Mouse (Mus musculus) right cerebral cortex, adult 2 months (tissue): ENCODE data around the gene Zfp462.

Experiments
- DNase-seq, 2 experiments: peaks; one replicate each; pipeline ENCODE4 v3.0.0; 2021 to 2022; ENCODE audit warnings: low spot score in 2 of 2

Gene Zfp462

DNA sequence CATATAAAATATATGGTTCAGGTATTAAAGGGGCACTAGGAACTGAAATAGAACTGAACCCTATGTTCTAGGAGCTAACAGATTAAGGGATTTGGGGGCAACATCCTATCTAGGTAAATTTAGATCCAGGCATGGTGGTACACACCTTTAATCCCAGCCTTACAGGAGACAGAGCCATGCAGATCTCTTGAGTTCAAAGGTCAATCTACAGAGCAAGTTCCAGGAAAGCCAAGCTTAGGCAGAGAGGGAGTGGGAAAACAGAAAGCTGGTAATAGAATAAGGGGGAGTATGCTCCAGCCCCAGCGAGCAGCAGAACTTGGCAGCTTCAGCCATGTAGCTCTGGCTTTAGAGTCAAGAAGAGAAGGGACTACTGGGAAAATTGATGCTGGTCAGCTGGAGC lies 50.4 kb downstream of the Zfp462 start:
- no peak for DNase-seq

DNA sequence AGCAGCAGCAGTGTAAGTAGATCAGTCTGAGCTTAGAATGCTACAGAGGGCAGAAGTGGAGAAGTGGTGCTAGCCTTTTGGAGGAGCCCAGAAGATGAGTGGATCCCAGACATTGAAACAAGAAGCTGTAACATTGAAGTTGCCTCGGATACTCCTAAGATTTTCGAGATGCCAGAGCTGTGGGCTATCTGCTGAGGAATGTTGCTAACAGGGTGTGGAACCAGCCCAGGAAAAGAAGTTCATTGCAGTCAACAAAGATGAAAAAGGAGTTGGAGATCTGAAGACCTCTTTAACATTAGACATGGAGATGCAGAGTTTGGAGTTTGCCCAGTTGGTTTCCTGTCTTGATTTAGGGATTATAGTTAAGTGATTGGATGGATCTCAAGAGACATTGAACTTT lies 51.2 kb downstream of the Zfp462 start:
- no peak for DNase-seq

DNA sequence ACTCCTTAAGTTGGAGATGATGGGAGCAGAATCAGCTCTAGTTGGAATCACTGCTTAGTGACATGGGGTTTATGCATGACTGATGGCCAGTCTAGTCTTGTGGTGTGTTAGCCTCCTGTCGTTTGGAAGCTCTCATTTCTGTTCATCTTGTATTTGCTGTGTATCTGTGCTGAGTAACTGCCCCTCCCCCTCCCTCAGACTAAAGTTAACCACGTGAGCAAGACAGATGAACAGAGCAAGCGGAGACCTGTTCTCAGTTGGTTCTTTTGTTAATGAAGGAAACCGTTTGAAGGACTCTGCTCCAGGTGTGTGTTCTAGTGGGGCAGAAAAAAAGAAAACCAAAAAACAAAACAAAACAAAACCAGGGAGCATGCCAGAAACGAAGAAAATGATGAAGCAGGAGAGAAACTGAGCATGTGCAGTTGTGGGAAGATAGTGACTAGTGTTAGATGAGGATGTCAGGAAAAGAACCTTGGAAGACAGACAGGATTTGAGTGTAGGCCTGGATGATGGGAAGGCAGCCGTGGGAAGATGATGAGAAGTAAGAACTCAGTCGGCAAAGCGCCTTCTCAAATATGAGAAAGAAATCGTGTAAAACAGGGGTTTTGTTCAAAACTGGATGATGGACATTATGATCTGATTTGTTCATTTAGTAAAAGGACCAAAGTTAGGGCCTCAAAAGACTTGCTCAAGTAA lies 53.4 kb downstream of the Zfp462 start:
- no peak for DNase-seq

DNA sequence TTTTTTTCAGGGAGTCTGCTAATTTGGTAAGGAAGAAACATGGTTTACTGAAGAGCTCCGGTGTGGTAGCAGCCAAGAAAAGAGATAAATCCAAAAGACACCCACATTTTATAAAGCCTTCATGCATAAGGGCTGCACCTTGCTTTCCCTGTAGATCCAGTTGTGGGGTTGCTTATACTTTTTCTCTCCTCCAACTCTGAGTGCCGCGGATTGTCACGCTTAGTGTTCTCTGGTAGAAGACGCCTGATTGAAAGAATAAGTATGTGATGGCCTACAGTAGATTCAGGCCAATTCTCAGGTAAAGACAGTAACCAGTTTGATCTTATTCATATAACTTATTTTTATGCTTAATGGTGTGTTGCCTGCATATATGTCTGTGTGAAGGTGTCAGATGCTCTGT lies 54.7 kb downstream of the Zfp462 start:
- DNase-seq: no peak

DNA sequence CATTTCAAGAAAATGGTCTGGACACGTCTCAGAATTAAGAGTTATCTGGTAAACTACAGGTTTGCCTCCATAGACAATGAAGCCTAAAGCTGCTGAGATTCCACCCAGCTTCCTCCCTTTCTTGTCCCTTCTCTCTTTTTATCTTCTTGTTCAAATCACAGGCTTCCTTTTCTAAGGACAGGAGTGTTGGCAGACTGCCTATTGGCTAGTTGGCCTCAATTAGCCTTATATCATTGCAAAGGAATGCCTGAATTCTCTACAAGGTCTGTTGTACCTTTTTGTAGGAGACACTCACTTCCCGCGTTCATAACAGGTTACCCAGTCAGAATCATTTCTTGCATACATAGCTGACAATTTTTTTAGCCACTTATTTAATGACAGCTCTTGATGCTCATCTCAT lies 56.5 kb downstream of the Zfp462 start:
- DNase-seq: no peak

DNA sequence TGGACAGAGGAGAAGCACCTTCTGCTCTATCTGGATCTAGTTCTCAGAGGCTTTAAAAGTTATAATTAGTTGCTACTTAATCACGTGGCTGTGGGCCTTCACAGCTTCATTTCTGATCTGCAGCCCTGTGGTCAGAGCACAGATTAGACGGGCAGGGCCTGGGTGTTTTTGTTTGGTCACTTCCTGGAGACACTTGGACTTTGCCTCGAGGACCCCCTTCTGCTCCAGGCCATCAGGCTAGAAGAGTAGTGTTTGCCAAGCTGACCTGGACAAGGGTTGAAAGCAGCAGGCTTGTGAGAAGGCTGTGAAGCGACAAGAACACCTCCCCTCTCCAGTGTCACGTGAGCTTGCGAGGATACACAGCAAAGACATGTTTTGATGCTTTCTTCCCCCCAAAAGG lies 58.3 kb downstream of the Zfp462 start:
- no peak for DNase-seq

DNA sequence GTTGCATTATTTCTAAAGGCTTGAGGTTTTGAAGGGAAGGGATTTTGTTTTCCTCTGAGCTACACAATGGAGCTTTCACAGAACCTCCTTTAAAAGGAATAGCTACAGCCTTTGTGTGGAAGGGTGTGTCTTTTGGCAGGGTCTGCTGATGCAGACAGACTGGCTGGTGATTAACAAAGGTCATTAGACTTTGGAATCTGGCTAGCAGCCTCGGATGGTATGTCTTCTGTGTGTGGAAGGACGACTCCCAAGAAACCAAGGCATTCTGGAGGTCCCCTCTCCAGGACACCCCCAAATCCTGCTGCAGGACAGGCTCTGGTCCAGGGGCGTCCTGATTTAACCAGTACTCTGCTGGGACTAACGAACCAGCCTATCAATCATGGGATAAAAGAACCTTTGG lies 60.2 kb downstream of the Zfp462 start:
- DNase-seq: peak in 1 of 2 experiments; percentile 17

DNA sequence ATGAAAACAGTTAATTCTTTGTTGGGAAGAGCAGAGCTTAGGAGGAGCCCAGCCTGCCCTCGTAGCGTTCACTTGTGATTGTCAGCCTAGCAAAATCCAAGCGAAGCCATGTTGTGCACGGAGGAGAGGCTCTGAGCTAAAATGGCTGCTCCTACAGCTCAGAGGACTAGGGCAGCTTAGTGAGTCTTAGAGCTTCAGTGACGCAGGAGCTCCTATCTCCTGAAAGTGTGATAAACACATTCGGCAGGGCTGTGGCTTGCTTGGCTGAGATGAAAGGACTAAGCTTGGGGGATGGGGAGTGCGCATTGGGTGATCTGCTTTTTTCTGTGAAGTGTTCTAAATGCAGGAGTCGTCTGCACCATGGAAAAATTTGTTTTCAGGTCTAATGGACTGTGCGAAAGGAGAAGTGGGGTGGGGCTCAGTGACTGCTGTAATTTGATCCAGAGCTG lies 60.7 kb downstream of the Zfp462 start:
- peak; percentile 48 to 62 for DNase-seq

DNA sequence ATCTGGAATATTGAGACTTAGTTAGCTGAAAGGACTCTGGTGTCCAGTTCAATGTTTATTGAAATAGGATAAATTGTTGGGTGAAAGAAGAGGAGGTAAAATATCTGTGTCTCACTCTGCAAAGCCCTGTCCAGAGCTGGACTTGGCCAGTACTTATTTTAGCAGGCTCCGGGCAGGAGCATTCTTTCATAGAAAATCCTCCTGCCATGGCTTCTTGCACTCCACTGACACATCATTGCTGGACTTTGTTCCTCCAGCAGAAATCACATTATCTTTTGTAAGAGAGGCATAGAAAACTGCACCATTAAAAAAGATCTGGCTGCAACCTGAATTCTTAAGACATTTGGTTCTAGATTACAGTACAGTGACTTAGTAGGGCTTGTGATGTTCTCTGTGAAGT lies 61.2 kb downstream of the Zfp462 start:
- DNase-seq: no peak

DNA sequence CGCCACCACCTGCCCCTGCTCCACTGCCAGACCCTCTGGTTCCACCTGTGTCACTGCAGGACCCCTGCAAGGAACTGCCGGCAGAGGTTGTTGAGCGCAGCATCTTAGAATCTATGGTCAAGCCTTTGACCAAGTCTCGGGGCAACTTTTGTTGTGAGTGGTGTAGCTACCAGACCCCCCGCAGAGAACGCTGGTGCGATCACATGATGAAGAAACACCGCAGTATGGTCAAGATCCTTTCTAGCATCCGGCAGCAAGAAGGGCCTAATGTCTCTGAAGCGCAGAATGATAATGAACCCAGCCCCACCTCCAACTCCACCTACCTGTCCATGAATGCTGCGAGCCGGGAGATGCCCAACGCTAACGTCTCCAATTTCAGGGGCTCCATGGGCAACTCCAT lies 63.8 kb downstream of the Zfp462 start:
- no peak for DNase-seq

DNA sequence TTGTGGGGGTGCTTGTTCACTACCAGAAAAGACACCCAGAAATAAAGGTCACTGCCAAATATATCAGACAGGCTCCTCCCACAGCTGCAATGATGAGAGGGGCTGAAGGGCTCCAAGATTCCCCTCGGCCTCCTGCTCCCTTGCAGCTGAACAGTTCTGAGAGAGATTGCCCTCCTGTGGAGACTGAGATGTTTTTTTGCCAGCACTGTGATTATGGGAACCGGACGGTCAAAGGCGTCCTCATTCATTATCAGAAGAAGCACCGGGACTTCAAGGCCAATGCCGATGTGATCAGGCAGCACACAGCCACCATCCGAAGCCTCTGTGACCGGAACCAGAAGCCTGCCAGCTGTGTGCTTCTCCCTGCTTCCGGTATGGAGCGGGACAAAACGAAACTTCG lies 66.5 kb downstream of the Zfp462 start:
- no peak for DNase-seq

DNA sequence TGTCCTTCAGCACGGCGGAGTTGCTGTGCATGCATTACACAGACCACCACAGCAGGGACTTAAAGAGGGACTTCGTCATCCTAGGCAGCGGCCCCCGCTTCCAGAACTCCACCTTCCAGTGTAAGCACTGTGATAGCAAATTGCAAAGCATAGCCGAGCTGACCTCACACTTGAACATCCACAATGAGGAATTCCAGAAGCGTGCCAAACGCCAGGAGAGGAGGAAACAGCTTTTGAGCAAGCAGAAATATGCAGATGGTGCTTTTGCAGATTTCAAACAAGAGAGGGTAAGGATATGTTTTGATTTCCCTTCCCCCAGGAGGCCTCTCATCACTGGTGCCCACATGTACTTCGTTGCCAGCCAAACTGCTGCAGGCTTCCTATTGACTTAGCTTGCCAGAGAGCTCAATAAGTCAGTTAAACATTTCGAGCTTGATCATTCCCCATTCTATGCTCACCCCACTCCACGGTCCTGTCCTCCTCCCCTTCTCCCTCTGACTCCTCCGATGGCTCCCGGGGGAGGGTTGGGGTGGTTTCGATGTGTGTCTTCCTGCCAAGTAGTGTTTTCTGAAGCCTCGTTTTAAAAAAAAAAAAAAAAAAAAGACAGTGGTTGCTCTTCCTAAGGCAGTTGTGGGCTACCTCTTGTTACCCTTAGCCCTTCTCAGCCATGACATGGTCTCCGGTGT lies 68.9 kb downstream of the Zfp462 start:
- DNase-seq: peak; percentile 67 to 71

DNA sequence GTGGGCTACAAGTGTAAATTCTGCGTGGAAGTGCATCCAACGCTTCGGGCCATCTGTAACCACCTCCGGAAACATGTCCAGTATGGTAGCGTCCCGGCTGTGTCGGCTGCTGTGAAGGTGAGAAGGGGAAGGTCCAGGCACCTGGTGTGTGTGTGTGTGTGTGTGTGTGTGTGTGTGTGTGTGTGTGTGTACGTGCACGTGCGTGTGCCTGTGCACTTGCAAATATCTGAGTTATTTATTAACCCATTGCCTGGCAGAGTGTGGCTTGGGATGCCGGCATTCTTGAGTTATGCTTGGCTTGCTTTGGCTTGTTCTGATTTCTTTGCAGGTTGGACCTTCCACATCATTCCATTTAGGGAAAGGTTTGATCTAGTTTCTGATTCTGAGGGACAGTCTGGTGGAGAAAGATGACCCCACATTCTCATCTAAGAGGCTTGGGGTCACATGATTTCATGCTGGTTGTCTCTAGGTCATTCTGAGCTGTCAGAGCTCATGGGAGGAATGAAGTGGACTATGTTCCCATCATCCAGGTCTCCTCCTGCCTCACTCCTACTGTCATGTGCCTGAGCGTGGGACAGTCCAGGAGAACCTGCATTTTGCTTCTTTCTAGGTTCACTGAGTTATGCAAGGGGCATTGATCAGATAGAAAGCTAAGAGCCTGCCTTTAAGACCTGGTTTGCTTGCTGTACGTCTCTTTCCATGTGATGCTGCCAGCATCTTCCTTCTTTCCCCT lies 70.0 kb downstream of the Zfp462 start:
- no peak for DNase-seq

DNA sequence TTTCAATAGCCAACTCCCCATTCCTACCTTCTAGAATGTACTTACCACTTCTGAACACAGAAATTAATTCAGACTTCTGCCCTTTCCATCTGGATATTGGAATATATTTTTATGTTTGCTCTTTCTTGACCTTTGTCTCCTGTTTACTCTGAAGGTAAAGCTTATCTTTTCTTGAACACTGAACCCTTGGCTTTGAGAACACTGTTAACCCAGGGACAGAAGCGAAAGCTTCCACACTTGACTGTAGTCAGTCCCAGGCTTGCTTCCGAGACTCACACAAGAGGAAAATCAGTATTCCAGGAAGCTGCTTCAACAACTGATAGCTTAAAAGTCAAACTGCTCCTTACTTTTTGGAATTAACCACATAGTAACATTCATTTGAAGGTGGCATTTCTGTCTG lies 70.7 kb downstream of the Zfp462 start:
- no peak for DNase-seq

DNA sequence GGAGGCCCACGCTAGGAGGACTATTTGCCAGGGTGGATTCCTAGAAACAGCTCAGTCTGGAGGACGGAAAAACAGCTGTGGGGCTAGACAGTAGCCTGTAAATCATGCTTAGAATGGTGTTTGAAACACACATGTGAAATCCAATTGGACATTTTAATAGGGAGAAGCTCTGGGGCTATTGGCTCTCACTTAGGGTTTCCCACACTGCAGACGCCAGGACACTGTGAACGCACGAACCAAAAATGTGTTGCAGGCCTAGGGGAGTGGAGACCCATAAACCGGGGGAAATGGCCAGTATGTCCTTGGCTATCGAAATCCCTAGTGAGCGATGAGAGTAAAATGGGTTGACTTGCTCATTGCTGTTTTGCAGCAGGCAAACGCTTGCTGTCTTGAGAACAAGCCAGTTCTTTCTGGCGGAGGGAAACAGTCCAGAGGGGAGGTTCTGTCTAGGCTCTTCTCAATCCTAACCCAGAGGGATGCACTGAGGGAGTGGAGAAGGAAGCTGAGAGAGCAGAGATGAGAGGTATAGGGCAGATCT lies 81.3 kb downstream of the Zfp462 start:
- no peak for DNase-seq

DNA sequence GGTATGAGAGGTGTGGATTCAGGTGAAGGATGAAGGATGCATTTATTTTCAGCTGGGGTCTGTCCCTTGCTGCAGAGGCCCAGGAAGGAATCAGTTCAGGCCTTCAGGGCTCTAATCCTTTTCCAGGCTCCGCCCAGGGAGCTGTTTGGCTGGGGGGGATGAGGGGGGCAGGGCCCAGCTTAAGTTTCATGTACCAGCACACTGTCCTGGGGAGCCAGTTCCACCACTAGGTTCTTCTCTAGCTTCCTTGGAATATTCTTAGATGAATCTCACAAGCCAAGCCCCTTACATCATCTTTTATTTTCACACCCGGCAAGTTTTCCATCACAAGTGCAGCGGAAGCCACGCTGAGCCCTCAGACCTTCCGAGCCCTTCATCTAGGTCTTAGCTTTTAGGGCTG lies 85.6 kb downstream of the Zfp462 start:
- no peak for DNase-seq

DNA sequence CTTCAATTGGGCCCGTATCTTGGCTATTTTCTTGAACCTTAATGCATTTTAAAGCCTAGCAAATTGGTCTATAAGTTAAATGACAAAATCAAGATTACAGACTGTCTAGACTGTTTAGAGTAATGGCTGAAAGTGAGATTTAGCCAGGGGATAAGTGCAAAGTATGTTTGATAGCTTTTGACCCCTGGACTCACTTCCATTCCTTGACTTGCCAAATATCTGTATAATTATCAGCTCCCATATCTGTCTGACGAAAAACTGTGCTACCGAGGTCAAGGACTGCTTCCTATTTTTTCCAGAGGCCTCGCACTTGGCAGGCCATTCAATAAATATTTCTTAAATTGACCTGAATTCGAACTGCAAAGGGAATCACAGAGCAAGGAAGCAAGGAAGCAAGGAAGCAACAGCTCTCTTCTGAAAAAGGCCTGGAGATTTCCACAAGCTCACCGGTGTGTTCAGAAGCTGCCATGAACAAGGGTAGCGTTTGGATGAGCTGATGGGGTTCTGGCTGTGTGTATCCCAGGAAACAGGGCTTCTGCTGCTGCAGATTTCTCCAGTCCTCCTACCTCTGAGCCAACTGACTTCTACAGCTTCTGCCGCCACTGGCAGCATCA lies 87.6 kb downstream of the Zfp462 start:
- no peak for DNase-seq

DNA sequence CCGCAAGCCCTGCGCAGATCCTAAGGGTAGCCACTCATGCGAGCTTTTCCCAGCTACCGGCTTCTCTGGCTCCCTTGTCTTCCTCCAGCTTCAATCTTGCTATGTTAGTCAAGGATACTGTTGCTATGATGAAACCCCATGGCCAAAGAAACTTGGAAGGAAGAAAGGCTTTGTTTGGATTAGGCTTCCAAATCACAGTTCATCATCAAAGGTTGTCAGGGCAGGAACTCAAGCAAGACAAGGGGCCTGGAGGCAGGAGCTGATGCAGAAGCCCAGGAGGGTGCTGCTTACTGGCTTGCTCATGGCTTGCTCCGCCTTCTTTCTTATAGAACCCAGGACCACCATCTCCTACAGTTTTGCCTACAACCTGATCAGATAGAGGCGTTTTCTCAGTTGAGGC lies 88.6 kb downstream of the Zfp462 start:
- DNase-seq: no peak

DNA sequence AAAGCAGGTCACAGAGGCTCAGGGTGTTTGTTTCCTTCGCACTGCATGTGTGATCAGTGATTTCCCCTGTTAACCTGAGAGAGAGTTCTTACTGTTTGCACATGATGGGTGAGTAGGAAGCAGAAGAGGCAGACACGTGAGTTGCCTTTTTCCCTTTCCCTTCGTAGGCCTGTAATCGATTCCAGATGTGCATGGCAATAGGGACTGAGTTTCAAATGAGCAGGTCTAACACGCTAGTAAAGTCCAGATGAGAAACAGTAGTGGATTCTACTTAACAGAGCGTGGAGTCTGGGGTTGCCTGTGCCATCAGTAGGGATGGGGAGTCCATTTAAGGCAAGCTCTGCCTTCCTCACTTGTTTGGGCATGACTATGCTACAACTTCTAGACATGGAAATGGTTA lies 93.3 kb downstream of the Zfp462 start:
- no peak for DNase-seq

DNA sequence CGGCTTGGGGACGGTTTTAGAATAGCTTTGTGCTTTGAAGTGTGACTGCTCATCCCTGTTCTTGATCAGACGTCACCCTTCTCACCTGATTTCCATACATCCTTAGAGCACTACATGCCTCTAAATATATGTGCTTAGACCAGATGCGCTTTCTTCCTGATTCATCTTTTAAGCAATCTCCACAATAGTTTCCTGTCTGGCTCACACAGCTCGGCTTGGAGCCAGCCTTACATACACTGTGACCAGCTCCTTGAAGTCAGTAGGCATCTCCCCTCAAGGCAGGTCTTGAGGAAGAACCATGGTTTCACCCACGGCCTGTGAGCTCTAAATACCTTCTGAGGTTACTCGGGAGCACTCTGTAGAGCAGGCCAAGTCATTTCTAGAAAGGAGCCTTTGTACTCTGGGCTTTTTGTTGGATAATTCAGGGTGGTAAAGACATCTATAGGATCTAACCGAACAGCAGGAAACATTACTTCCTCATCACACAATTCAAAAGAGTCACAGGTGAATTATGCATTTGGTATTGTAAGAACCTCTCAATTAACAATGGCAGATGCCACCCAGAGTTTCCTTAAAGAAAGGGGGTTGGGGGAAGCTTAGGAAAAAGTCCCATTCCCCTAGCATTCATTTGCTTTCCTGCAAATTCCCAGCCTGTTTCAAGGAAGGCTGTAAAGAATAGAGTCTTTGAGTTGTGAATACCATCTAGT lies 95.6 kb downstream of the Zfp462 start:
- peak in 1 of 2 experiments; percentile 57 for DNase-seq

DNA sequence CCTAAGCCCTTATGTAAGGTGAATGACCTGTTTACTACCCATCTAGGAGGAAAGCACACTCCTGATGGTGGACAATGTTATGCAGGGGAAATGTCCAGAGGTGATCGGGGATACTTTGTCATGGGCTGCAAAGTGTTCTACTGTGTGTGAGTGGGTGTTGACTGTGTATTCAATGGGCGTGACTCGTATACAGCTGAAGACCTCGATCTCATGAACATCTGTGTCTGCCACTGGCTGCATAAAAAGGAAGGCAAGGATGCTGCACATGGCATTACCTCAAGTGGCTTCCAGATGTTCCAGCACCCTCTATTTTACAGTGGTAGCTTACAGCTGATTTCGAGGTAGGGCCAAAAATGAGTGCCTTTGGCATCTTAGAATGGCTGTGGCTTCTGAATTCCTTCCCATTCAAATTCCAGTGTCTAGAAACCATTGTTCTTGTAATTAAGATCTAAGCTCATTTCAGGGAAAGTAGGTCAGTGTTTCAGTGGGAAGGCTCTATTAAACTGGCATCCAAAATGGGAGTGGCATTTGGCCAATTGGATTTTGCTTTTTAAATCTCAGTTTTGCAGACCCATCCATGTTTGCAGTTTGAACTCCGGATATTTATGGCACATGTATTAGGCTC lies 96.4 kb downstream of the Zfp462 start:
- DNase-seq: no peak
